Mouse (Mus musculus) urinary bladder, postnatal 4 days (tissue): Measurements from ENCODE around the gene Svop.

Source experiments
- DNase-seq, 2 experiments: peaks; one replicate each; pipeline ENCODE4 v3.0.0; 2021 to 2022; ENCODE audit warnings: low spot score in 2 of 2

The Svop gene

GRCm38 (mm10) chr5:114091057-114091807, at the start of gene Svop:
TSS of gene Svop (minus strand) at chr5:114091570.
- peak; percentile 63 to 84 for DNase-seq

DNA sequence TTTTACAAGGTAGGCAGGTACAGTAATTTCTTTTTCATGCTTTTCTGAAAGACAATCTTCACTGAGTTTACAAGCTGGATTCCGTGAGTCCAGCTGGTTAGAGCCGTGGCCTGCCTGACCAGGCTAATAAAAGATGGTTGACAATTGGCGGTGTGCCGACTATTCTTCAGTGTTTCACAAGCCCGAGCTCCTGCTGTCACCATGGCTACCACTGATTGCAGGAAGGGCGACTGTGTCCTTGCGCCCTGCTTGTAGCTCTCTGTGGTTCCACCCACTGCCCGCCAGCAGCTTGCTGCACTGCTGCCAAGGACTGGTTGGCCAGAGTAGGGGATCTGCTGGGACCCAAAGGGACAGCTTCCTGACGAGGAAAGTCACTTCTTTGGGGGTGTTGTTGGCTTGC, 47.8 kb upstream of the Svop start:
- DNase-seq: peak; percentile 67 to 77

- DNase-seq: no peak
These were observed 47.2 kb upstream of the Svop start for GRCm38 (mm10) chr5:114138277-114139164.

- no peak for DNase-seq
These were observed 46.3 kb upstream of the Svop start for GRCm38 (mm10) chr5:114137481-114138276.

- DNase-seq: no peak
These were observed 44.1 kb upstream of the Svop start for GRCm38 (mm10) chr5:114135516-114135915.

DNA sequence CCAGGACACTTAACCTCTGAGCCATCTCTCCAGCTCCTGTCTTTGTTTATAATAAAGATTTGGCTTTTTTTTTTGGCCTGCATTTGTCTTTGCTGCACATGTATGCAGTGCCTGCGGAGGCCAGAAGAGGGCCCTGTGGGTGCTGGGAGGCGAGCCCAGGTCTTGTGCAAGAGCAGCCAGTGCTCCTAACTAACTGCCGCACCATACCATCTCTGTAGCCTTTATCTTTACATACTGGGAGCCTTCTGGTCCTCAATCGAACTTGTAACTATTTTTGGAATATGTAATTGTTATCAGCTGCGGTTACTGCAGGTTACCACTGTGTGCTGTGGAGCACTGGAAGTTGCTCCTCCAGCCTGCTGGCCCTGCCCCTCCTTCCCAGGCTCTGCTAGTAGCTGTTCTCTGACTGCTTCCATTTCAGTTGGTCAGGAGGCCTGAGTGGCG, 42.7 kb upstream of the Svop start:
- peak; percentile 46 to 80 for DNase-seq

GRCm38 (mm10) chr5:114132841-114133240, 41.5 kb upstream of the Svop start:
- no peak for DNase-seq

- DNase-seq: no peak
These were observed 40.1 kb upstream of the Svop start for GRCm38 (mm10) chr5:114131521-114131840.

GRCm38 (mm10) chr5:114130698-114131520, 39.5 kb upstream of the Svop start:
- peak; percentile 90 to 93 for DNase-seq

DNA sequence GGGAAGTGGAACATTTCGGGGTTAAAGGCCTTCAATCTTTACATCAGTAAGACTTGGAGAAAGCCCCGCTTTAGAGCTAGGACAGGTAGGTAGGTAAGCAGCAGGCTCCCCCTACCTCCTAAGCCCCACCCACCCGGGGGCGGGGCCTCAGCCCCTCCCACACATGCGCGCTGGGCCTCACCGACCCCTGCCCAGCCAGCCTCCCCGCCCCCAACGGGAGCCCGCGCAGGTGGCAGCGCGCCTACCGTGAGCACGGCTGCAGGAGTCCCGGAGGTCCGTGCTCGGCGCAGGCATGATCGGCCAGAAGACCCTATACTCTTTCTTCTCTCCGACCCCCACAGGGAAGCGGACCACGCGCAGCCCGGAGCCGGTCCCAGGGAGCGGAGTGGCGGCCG, 38.8 kb upstream of the Svop start, which contains the start of gene Ung:
TSS of gene Ung (plus strand) at position 176 of the 395 bp plus-strand sequence.
- DNase-seq: peak in 1 of 2 experiments; percentile 48

DNA sequence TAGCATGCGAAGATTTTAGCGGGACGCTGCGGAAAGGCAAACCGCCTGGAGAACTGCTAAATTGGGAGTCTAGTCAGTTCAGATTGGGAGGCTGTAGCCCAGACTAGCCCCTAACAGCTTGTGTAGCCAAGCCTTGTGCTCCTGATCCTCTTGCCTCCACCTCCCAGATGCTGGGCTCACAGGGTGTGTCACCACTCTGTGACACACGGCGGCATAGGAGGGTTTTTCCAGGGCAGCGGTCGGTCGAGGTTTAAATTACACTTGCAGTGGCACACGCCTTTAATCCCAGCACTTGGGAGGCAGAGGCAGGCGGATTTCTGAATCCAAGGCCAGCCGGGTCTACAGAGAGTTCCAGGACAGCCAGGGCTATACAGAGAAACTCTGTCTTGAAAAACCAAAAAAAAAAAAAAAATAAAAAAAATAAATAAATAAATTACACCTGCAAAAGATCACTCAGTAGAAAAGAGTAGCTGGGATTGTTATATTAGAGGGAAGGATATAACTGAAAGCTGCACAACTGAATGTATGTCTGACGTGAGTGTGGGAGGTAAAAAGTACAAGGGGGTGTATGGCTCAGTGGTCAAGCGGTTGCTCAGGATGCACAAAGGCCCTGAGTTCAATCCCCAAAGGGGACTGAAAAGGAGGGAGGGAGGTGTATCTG, 38.3 kb upstream of the Svop start:
- no peak for DNase-seq

DNA sequence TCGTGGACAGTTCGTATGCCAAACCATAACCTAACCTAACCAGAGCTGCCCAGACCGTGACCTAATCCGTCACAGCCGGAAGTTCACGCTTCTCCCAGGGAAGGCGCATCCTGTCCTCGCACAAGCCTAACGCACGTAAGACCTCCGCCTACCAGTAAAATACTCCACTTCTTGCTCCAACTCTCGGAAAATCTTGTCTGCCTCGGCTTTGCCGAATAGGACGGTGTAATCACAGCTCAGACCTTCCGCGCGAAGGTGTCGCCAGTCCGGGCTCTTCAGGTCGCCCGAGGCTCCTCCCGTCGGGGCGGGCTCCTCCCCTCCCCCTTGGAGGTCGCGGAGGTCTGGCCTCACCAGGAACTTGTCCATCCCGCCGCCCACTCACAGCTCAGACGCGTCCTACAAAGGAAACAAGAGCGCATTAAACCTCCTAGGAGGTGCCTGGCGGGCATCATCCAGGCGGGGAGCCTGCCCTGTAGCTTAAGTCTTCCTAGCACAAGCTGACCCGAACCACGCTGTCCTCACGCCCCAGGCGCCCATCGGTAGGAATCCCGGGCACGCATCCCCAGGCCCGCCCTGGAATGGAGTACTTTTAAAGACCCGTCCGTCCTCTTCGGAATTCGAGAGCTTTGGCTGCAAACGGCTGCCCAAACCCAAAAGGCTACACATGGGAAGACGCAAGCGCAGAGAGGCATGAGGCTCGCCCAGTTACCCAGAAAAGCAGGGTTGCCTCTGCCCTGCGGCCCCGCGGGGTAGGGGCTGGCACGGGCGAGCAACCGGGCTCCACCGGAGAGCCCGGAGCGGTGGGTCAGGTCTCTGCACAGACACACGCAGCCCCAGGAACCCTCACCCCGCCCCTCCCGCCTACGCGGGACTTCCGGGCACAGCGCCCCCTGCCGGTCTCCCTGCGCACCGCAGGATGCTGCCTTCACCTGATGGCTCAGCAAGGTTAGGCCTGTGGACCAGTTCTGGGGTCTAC, 36.3 kb upstream of the Svop start, which contains the start of gene Alkbh2:
TSS of gene Alkbh2 (minus strand) at position 845 of the 976 bp plus-strand sequence.
- peak; percentile 76 to 86 for DNase-seq

DNA sequence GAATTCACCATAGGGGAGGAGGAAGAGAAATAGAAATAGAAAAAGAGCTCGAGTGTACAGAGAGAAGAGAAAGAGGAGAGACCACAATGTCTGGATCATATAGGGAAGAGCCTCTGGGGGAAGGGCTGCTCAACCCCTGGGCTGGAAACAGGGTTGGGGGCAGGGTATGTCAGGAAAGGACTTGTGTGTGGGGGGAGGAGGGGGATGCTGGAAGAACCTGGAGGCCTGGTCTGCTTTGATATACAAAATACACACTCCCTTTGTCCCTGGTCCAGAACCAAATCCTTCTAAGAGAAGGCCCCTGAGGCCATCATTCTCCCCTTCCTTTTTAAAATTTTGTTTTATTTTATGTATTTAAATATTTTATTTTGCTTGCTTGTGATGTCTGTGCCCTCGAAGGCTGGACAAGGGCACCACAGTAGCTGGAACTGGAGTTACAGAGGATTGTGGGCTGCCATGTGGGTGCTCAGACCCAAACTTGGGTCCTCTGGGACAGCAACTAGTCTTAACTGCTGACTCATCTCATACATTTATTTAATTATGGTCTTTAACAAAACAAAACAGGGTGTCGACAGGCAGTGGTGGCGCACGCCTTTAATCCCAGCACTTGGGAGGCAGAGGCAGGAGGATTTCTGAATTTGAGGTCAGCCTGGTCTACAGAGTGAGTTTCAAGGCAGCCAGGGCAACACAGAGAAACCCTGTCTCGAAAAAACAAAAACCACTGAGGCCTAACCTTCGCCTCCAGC, 35.3 kb upstream of the Svop start:
- no peak for DNase-seq

GRCm38 (mm10) chr5:114126008-114126407, 34.6 kb upstream of the Svop start:
- no peak for DNase-seq

GRCm38 (mm10) chr5:114119806-114120205, 28.4 kb upstream of the Svop start:
- no peak for DNase-seq

DNA sequence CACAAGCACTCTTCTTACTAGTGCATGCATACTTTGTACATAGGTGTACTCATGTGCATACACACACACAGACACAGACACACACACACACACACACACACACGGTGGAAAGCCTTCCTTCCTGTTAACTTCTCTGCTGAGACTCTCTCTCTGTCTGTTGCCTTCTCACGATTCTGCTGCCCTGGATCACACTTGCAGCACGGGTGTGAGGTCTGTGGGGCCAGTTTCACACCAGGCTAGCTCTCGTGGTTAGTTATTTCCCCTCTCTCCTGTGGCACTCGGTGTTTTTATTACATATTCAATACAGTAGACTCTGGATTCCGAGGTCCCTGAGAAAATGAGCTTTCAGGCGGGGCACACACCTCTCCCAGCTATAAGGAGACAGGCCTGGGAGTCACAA, 25.2 kb upstream of the Svop start:
- DNase-seq: no peak

DNA sequence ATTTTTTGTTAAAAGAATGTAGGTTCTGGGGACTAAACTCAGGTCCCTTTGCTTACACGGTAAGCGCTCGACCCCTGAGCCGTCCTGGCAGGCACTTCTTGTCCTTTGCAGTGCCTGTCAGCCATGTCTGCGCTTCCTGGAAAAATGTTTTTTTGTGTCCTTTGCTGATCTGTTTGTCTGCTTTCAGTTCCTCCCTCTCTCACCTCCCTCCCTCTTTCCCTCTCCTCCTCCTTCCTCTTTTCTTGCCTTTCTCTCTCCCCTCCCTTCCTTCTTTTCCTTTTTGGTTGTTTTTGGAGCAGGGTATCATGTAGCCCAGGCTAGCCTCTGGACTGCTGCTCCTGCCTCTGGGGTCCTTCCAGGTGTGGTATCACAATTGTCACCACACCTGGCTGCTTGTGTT, 23.7 kb upstream of the Svop start:
- DNase-seq: no peak

DNA sequence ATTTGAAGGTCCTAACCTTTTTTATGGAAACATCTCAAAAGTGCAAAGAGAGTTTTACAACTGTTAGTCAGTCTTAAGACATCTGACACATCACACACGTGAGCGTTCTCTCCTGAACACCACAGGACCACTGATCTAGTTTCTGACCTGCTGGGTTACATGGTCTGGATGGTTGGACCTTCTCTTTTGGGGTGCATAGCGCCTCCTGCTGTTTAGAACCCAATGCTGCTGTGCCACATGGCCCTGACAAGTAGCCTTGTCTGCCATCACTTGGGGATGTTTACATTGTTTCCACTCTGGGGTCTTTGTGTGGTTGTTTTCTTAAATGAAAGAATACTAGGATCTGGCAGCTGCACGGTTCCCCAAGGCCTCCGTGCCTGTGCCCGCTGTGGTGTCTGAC, 22.0 kb upstream of the Svop start:
- DNase-seq: no peak
